Mouse (Mus musculus): ENCODE data around the gene Art3. TPM values are rescaled to one million over a fixed set of nuclear protein-coding genes. Genes with fewer than 3 reads are reported as not detected.

Gene Art3
- polyA plus RNA-seq, 1 experiment = not detected

DNA sequence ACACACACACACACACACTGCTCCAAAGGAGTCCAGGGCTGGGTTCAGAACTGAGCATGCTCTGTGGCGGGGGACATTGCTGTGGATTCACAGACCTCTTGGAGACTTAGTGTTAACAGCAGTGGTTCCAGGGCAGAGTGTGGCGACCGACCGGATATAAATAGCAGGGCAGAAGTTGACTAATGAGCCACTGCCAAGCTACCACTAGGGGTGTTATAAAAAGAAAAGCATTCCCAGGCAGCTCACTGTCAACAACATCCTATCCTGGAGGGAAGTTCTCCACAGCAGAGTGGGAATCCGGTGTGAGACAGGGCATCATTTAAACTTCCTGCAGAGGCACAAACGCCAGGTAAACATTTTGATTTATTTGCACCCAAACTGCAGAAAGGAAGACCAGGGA is 55.0 kb downstream of the Art3 start:
- H3K4me3 ChIP-seq (replicated peaks; ENCODE audit: control insufficient read depth, low read depth, low read length) = no peak overlapping the region
- TF ChIP-seq POLR2A (IDR thresholded peaks at IDR 0.05; ENCODE audit: borderline replicate concordance, control insufficient read depth, low read depth, low read length) (no peak), CTCF (IDR thresholded peaks at IDR 0.05; ENCODE audit: control insufficient read depth, insufficient read depth, low read length) (no peak)
- WGBS = 15% methylated on average over 6 of the region's 6 CpGs
- no peaks in the 10 kb centered on the region for H3K4me1 ChIP-seq (ENCODE audit: control insufficient read depth, insufficient read depth, low read length)
- no peak overlapping the region for H3K27ac ChIP-seq (ENCODE audit: control insufficient read depth, insufficient read depth, low read depth, low read length, poor library complexity)

DNA sequence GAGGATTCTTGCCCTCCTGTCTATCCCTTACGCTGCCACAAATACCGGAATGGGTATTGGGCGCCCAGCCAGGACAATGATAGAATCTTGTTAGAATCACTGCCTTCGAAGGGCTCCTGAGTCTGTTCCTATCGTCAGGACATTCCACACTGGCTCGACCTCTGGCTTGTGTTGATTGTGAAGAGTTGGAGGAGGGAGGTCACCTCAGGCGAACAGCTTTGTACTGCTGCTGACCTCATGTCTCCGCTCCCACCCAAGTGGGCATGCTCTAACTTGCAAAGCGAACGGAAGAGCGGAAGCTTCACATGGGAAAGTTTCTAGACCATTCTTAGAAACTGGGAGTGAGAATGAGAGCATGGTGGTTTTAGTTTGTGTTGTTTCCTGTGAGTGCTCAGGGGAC is 55.8 kb downstream of the Art3 start:
- no peak overlapping the region for H3K27ac ChIP-seq (ENCODE audit: control insufficient read depth, insufficient read depth, low read depth, low read length, poor library complexity)
- no peak overlapping the region for H3K4me3 ChIP-seq (replicated peaks; ENCODE audit: control insufficient read depth, low read depth, low read length)
- H3K4me1 ChIP-seq (ENCODE audit: control insufficient read depth, insufficient read depth, low read length) = no peaks in the 10 kb centered on the region; the same call in 1 of the 2 replicates
- 81% methylated on average over 11 of the region's 11 CpGs for WGBS
- TF ChIP-seq CTCF (IDR thresholded peaks at IDR 0.05; ENCODE audit: control insufficient read depth, insufficient read depth, low read length) (no peak), POLR2A (IDR thresholded peaks at IDR 0.05; ENCODE audit: borderline replicate concordance, control insufficient read depth, low read depth, low read length) (no peak)

DNA sequence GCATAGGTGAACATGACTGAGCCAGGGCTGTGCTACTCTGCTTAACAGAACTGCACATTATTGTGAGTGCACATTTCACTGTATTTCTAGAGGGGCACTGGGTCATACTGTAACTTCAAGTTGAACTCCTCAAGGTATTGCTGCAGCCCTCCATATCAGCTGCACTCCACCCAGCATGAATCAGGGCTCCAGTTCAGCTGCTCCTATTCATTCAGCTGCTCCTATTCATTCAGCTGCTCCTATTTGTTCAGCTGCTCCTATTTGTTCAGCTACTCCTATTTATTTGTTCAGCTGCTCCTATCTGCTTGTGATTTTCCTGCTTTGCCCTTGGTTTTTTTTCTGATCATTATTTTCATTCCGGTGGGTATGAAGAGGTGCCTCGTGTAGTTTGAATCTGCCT is 58.4 kb downstream of the Art3 start:
- Histone ChIP-seq H3K4me3 (replicated peaks; ENCODE audit: control insufficient read depth, low read depth, low read length) (no peak overlapping the region), H3K27ac (ENCODE audit: control insufficient read depth, insufficient read depth, low read depth, low read length, poor library complexity) (no peak overlapping the region), H3K4me1 (ENCODE audit: control insufficient read depth, insufficient read depth, low read length) (no peaks in the 10 kb centered on the region; the same call in 1 of the 2 replicates)
- TF ChIP-seq POLR2A (IDR thresholded peaks at IDR 0.05; ENCODE audit: borderline replicate concordance, control insufficient read depth, low read depth, low read length) = no peak
- TF ChIP-seq CTCF (IDR thresholded peaks at IDR 0.05; ENCODE audit: control insufficient read depth, insufficient read depth, low read length) = no peak
- WGBS = 69% methylated on average over 2 of the region's 2 CpGs

DNA sequence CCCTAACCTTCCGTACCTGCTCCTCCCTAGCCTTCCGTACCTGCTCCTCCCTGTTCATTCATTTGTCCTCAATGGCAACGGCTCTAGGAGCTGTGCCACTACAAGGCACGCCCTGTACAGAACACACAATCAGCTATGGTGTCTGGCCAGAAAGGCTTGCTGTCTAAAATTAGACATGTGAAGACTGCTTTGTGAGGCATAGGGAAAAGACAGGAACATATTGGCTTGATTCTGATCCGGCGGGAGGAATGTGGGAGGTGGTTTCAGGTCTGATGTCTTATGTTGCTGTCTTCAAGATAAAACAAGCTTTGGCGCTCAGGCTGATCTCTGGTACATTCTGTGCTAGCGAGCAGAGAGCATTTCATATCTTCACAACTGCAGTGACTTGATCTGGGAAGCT is 59.0 kb downstream of the Art3 start:
- Histone ChIP-seq H3K4me3 (replicated peaks; ENCODE audit: control insufficient read depth, low read depth, low read length) (no peak overlapping the region), H3K4me1 (ENCODE audit: control insufficient read depth, insufficient read depth, low read length) (no peaks in the 10 kb centered on the region; the same call in 1 of the 2 replicates), H3K27ac (ENCODE audit: control insufficient read depth, insufficient read depth, low read depth, low read length, poor library complexity) (no peak overlapping the region)
- TF ChIP-seq CTCF (IDR thresholded peaks at IDR 0.05; ENCODE audit: control insufficient read depth, insufficient read depth, low read length) = no peak
- TF ChIP-seq POLR2A (IDR thresholded peaks at IDR 0.05; ENCODE audit: borderline replicate concordance, control insufficient read depth, low read depth, low read length) = no peak
- 75% methylated on average over 8 of the region's 8 CpGs for WGBS

DNA sequence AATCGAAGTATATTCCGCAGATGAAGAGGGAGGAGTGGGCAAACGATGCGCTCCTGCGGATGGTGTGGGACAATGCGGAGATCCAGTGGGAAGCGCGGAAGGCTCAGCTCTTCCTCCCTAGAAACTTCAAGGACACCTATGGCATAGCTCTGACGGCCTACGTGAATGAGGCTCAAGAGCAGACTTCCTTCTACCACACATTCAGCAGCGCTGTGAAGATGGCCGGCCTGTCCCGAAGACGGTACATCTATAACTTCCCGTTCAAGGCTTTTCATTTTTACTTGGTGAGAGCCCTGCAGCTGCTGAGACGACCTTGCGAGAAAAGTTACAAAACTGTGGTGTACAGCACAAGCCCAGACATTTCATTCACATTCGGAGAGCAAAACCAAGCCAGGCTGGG is 60.9 kb downstream of the Art3 start:
- 42% methylated on average over 18 of the region's 18 CpGs for WGBS
- no peak overlapping the region for H3K27ac ChIP-seq (ENCODE audit: control insufficient read depth, insufficient read depth, low read depth, low read length, poor library complexity)
- H3K4me1 ChIP-seq (ENCODE audit: control insufficient read depth, insufficient read depth, low read length) = no peaks in the 10 kb centered on the region; the same call in 1 of the 2 replicates
- H3K4me3 ChIP-seq (replicated peaks; ENCODE audit: control insufficient read depth, low read depth, low read length) = peak overlapping the region; percentile 34
- TF ChIP-seq POLR2A (IDR thresholded peaks at IDR 0.05; ENCODE audit: borderline replicate concordance, control insufficient read depth, low read depth, low read length) (no peak), CTCF (IDR thresholded peaks at IDR 0.05; ENCODE audit: control insufficient read depth, insufficient read depth, low read length) (no peak)

DNA sequence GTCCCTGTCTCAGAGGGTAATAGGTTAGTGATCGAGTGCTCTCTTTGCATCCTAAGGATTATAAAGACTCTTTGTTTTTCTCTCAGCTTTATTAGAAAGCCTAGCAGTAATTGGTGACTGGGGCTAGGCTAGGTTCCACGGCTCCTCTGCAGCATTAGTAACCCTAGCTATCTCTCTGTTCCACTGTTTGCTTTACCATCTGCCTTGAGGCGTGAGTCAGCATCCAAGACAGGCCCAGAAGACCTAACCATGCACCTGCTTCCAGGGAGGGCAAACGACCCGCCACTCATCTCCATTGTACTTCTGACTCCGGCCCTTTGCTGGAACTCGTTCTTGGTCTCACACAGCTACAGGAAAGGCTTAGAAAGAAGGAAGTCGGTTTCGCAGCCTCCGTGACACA is 62.2 kb downstream of the Art3 start:
- Histone ChIP-seq H3K4me1 (ENCODE audit: control insufficient read depth, insufficient read depth, low read length) (no peaks in the 10 kb centered on the region; the same call in 1 of the 2 replicates), H3K4me3 (replicated peaks; ENCODE audit: control insufficient read depth, low read depth, low read length) (no peak overlapping the region), H3K27ac (ENCODE audit: control insufficient read depth, insufficient read depth, low read depth, low read length, poor library complexity) (no peak overlapping the region)
- WGBS = 12% methylated on average over 10 of the region's 10 CpGs
- TF ChIP-seq POLR2A (IDR thresholded peaks at IDR 0.05; ENCODE audit: borderline replicate concordance, control insufficient read depth, low read depth, low read length) (no peak), CTCF (IDR thresholded peaks at IDR 0.05; ENCODE audit: control insufficient read depth, insufficient read depth, low read length) (no peak)

DNA sequence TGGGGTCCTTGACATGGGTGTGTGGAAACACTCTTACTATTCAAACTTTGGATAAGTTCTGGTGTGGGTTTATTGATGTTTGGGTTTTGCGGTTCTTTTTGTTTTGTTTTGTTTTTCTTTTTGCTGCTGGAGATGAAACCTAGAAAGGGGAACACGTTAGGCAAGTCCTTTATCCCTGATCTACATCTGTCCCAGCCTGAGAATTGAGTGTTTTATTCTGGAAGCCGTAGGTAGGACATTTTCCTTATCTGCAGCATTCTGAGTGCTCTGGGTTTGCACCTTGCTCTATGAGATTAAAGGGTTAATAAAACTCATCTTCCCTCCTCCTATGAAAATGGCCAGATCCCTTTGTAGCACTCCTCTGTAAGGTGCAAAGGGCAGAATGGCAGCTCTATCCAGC is 64.1 kb downstream of the Art3 start:
- Histone ChIP-seq H3K4me3 (replicated peaks; ENCODE audit: control insufficient read depth, low read depth, low read length) (no peak overlapping the region), H3K27ac (ENCODE audit: control insufficient read depth, insufficient read depth, low read depth, low read length, poor library complexity) (no peak overlapping the region), H3K4me1 (ENCODE audit: control insufficient read depth, insufficient read depth, low read length) (no peaks in the 10 kb centered on the region; the same call in 1 of the 2 replicates)
- 59% methylated on average over 3 of the region's 3 CpGs for WGBS
- TF ChIP-seq CTCF (IDR thresholded peaks at IDR 0.05; ENCODE audit: control insufficient read depth, insufficient read depth, low read length) (no peak), POLR2A (IDR thresholded peaks at IDR 0.05; ENCODE audit: borderline replicate concordance, control insufficient read depth, low read depth, low read length) (no peak)

DNA sequence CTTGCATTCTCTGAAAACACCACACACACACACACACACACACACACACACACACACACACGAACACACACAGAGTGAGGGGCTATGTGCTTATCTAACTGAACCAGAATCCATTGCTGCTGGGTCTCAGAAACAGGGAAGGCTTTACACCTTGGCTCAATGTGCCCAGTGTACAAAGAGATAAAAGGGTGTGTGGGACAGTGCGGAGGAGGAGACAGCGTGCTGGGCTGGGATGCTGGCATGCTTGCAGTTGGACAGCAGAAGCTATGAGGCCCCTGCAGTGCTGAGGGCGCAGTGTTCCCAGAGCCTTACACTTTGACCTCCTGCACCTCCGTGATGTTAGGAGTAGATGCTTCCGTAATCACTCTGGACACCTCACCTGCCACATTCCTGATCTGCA is 64.8 kb downstream of the Art3 start:
- WGBS = 73% methylated on average over 6 of the region's 6 CpGs
- H3K4me1 ChIP-seq (ENCODE audit: control insufficient read depth, insufficient read depth, low read length) = no peaks in the 10 kb centered on the region; the same call in 1 of the 2 replicates
- H3K4me3 ChIP-seq (replicated peaks; ENCODE audit: control insufficient read depth, low read depth, low read length) = no peak overlapping the region
- TF ChIP-seq POLR2A (IDR thresholded peaks at IDR 0.05; ENCODE audit: borderline replicate concordance, control insufficient read depth, low read depth, low read length) = no peak
- no peak for TF ChIP-seq CTCF (IDR thresholded peaks at IDR 0.05; ENCODE audit: control insufficient read depth, insufficient read depth, low read length)
- no peak overlapping the region for H3K27ac ChIP-seq (ENCODE audit: control insufficient read depth, insufficient read depth, low read depth, low read length, poor library complexity)

DNA sequence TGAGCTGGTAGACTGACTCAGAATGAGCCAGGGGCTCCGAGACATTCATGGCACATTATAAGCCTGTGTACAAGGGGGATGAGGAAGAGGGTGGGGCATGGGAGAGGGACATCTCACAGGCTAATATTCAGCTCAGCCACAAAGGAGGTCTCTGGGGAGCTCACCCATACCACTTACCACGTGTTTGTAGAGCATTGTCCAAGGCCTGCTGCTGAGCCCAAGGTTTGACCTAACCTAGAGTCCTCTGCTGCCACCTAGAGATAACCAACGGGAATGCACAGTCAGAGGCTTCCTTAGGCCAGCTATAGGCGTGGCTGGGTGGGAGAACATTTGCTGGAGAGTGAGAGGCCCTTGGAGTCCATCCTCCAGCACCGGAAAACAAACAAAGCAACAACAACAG is 66.5 kb downstream of the Art3 start:
- no peak overlapping the region for H3K27ac ChIP-seq (ENCODE audit: control insufficient read depth, insufficient read depth, low read depth, low read length, poor library complexity)
- TF ChIP-seq CTCF (IDR thresholded peaks at IDR 0.05; ENCODE audit: control insufficient read depth, insufficient read depth, low read length) (peak; percentile 87), POLR2A (IDR thresholded peaks at IDR 0.05; ENCODE audit: borderline replicate concordance, control insufficient read depth, low read depth, low read length) (no peak)
- WGBS = 22% methylated on average over 5 of the region's 5 CpGs

More for the DNA sequence above, 66.5 kb downstream of the Art3 start:
- Histone ChIP-seq H3K4me1 (ENCODE audit: control insufficient read depth, insufficient read depth, low read length) (no peaks in the 10 kb centered on the region; the same call in 1 of the 2 replicates), H3K4me3 (replicated peaks; ENCODE audit: control insufficient read depth, low read depth, low read length) (no peak overlapping the region)
